Mouse (Mus musculus) ES-E14 (cell line): ENCODE measurements around the gene Rfx2. TPM values are rescaled to one million over a fixed set of nuclear protein-coding genes. Genes with fewer than 3 reads are reported as not detected.

Source experiments
- DNase-seq: peaks from one replicate; pipeline ENCODE4 v3.0.0-alpha.2; 2013; ENCODE audit warnings: low read depth, low spot score
- H3K27ac ChIP-seq: 2 replicates; pipeline ENCODE4 v1.5.1; 2012; ENCODE audit warnings: low read depth, mild to moderate bottlenecking, low read length, moderate library complexity, mixed read lengths; ENCODE audit not compliant: poor library complexity, insufficient read depth, severe bottlenecking
- H3K36me3 ChIP-seq: 2 replicates; pipeline ENCODE4 v1.6.1; 2012; ENCODE audit warnings: mild to moderate bottlenecking, low read length, moderate library complexity, mixed read lengths; ENCODE audit not compliant: control insufficient read depth, poor library complexity, insufficient read depth, severe bottlenecking
- H3K4me1 ChIP-seq, 2 experiments: fragments of 150-350 bp in 1 of 2; sonication (generic) in 1 of 2; 2 replicates each; pipeline ENCODE4 v1.6.1; 2012; ENCODE audit warnings: low read length in 2 of 2, mild to moderate bottlenecking in 1 of 2, mixed read lengths in 1 of 2; ENCODE audit not compliant: control insufficient read depth in 2 of 2, insufficient read depth in 2 of 2, poor library complexity in 1 of 2
- H3K4me3 ChIP-seq, 2 experiments: fragments of 150-350 bp in 1 of 2; sonication (generic) in 1 of 2; 2 replicates each; pipeline ENCODE4 v1.5.1; 2012; ENCODE audit warnings: low read length in 2 of 2, low read depth in 1 of 2, mild to moderate bottlenecking in 1 of 2, mixed read lengths in 1 of 2; ENCODE audit not compliant: insufficient read depth in 1 of 2, poor library complexity in 1 of 2, severe bottlenecking in 1 of 2
- H3K9ac ChIP-seq: 2 replicates; pipeline ENCODE4 v1.6.1; 2012; ENCODE audit warnings: low read depth, mild to moderate bottlenecking, low read length, mixed read lengths; ENCODE audit not compliant: poor library complexity, insufficient read depth, severe bottlenecking
- H3K9me3 ChIP-seq: fragments of 150-350 bp; sonication (generic); 2 replicates; pipeline ENCODE4 v1.6.1; 2012; ENCODE audit warnings: low read depth, mild to moderate bottlenecking, low read length; ENCODE audit not compliant: control insufficient read depth, insufficient read depth
- CHD2 ChIP-seq: IDR thresholded peaks from 2 replicates; pipeline ENCODE4 v1.6.1; 2014; ENCODE audit warnings: mild to moderate bottlenecking, low read depth, low read length, inconsistent platforms
- HCFC1 ChIP-seq: IDR thresholded peaks from 2 replicates; pipeline ENCODE4 v1.6.1; 2012; ENCODE audit warnings: low read length, inconsistent platforms, borderline replicate concordance; ENCODE audit not compliant: insufficient read depth
- MAFK ChIP-seq: IDR thresholded peaks from 2 replicates; pipeline ENCODE4 v1.6.1; 2014; ENCODE audit warnings: mild to moderate bottlenecking, low read depth, low read length, inconsistent platforms; ENCODE audit not compliant: insufficient read depth
- ZC3H11A ChIP-seq: IDR thresholded peaks from 2 replicates; pipeline ENCODE4 v1.6.1; 2012; ENCODE audit warnings: low read depth, mild to moderate bottlenecking, inconsistent platforms, low read length, borderline replicate concordance
- ZNF384 ChIP-seq: IDR thresholded peaks from 2 replicates; pipeline ENCODE4 v1.6.1; 2012; ENCODE audit warnings: low read depth, low read length, inconsistent platforms
- in situ Hi-C, 2 experiments: fragments of 600-800 bp; cut with MboI; formaldehyde crosslinking; loops; one replicate each; pipeline ENCODE4 v1.15.1; 2025; ENCODE audit warnings: low sequenced_read_pairs in 2 of 2, inconsistent platforms in 1 of 2; ENCODE audit not compliant: unreplicated experiment in 2 of 2
- total RNA-seq: library from RNA; depleted of rRNA; stranded (reverse); fragments of 300-350 nt; gene quantifications from 2 replicates; pipeline ENCODE4 v1.2.3, GENCODE M21; 2012

Rfx2 gene
- total RNA-seq, 1 experiment, result 15.8 TPM

- peaks cover 11% of the 10 kb centered on the region; the same call in 1 of the 2 replicates for H3K36me3 ChIP-seq
- H3K4me1 ChIP-seq, result peaks cover 0 to 2% of the 10 kb centered on the region in 2 experiments; a peak in 2 of 4 replicates
- TF ChIP-seq CHD2 (no peak), MAFK (no peak), ZNF384 (no peak), ZC3H11A (no peak), HCFC1 (no peak)
- H3K27ac ChIP-seq, result no peak overlapping the region
- in situ Hi-C loops, result no loop called here
- H3K4me3 ChIP-seq, result no peak overlapping the region
- no peak for DNase-seq
- H3K9me3 ChIP-seq, result no peaks in the 10 kb centered on the region
- no peak overlapping the region for H3K9ac ChIP-seq
These were observed 37.0 kb downstream of the Rfx2 start for GRCm38 (mm10) chr17:56793614-56794319.

DNA sequence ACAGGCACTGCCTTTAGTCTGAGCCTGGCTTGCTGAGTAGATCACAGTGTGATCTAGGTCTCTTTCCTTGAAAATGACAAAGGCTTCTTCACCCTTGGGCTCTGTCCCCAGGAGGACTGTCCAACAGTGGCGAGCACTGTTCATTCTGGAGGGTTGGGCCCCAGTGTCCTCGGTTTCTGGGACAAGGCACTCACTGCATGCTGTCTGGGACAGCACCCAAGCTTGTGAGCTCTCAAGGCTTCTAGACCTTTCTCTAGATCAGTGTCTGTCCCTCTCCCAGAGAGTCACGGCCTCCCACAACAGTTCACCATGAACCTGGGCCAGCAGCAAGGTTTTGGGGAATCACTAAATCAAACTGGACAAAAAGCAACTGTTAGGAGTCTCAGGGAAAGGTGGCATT is 38.2 kb downstream of the Rfx2 start:
- no peak for DNase-seq
- H3K4me3 ChIP-seq, result no peak overlapping the region
- H3K9me3 ChIP-seq, result no peaks in the 10 kb centered on the region
- in situ Hi-C loops, result no loop called here
- TF ChIP-seq CHD2 (no peak), ZNF384 (no peak), MAFK (no peak), HCFC1 (no peak)
- H3K9ac ChIP-seq, result no peak overlapping the region
- H3K27ac ChIP-seq, result no peak overlapping the region
- peaks cover 11% of the 10 kb centered on the region; the same call in 1 of the 2 replicates for H3K36me3 ChIP-seq
- H3K4me1 ChIP-seq, result no peaks in the 10 kb centered on the region; a peak in 1 of 4 replicates

- in situ Hi-C loops, result no loop called here
These were observed 41.5 kb downstream of the Rfx2 start for GRCm38 (mm10) chr17:56789286-56789685.

DNA sequence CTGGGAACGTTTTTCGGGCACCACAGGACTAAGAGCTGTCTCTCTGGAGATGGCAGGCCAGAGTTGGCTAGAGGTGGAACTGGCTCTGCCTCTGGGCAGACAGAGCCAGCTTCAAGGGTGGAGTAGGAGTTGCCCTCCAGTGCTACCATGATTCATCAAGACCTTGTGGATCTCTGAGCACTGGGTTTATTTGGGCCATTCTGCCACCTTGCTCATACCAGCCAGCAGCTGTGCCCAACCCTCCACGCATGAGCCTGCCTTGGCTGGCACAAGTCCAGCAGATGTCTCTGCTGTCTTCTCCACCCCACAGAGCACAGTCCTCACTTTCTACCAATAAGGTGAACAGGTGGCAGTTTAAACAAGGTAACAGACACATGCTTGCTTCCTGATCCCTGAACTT is 41.9 kb downstream of the Rfx2 start:
- no peak for DNase-seq
- H3K9ac ChIP-seq, result no peak overlapping the region
- H3K4me1 ChIP-seq, result no peaks in the 10 kb centered on the region
- H3K9me3 ChIP-seq, result no peaks in the 10 kb centered on the region
- in situ Hi-C loops, result no loop called here
- H3K27ac ChIP-seq, result no peak overlapping the region
- TF ChIP-seq CHD2 (no peak), ZNF384 (no peak)
- no peak overlapping the region for H3K4me3 ChIP-seq
- peaks cover 37% of the 10 kb centered on the region for H3K36me3 ChIP-seq

More at GRCm38 (mm10) chr17:56789286-56789685, 41.5 kb downstream of the Rfx2 start:
- Histone ChIP-seq H3K9me3 (no peaks in the 10 kb centered on the region), H3K27ac (no peak overlapping the region), H3K4me1 (no peaks in the 10 kb centered on the region), H3K4me3 (no peak overlapping the region), H3K36me3 (peaks cover 33% of the 10 kb centered on the region), H3K9ac (no peak overlapping the region)
- no peak for TF ChIP-seq HCFC1
- TF ChIP-seq CHD2, result no peak
- no peak for TF ChIP-seq ZNF384
- TF ChIP-seq ZC3H11A, result no peak
- TF ChIP-seq MAFK, result no peak
- no peak for DNase-seq

DNA sequence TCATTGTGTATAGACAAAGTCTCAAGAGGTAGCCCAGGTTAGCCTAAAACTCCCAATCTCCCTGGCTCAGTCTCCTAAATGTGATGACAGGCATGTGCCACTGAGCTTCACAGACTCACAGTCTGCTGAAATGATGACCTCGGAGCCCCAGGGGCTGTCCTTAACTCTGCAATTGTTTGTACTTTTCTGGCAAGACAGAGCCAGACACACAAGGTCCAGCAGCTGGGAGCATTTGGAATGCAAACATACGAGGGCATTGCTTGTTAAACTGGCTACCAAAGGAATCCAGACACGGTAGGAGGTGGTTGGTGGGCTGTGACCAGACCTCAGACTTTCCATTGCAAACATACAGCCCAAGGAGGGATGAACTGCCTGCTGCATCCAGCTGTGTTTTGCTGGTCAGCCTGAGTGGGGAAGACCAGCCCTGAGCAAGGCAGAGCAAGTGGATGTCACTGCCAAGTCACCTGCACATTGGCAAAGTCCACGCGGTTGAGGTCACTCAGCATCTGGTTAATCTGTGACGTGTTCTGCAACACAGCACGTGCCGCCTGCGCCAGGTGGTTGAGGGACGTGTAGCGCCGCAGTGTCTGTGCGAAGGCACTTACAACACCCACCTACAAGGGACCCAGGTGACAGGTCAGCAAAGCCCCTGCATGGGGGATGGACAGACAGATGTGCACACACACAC is 50.4 kb downstream of the Rfx2 start:
- Histone ChIP-seq H3K4me3 (no peak overlapping the region), H3K4me1 (no peaks in the 10 kb centered on the region), H3K36me3 (peaks cover 61% of the 10 kb centered on the region), H3K27ac (no peak overlapping the region), H3K9ac (no peak overlapping the region), H3K9me3 (no peaks in the 10 kb centered on the region)
- no peak for DNase-seq
- in situ Hi-C loops, result no loop called here
- TF ChIP-seq CHD2, result no peak
- no peak for TF ChIP-seq MAFK
- no peak for TF ChIP-seq ZC3H11A
- TF ChIP-seq HCFC1, result no peak
- no peak for TF ChIP-seq ZNF384
